In genomic region chr19:55380764-55381163, GRCm38 (mm10) we compare ENCODE assay signal across 11 mouse cellular contexts.
A peak's percentile ranks its signal among the peaks of the same experiment; 100 is the strongest.
DNase-seq lines count a peak whose midpoint lies in the region; ATAC-seq and TF ChIP-seq lines count a peak whose summit lies in the region.
"Had no signal": no experiment of that assay in that cellular context is flagged by ENCODE, and none has a peak within 500 bp of the region (broad histone marks: within the 10 kb centered on the region; RNA-seq: fewer than 3 reads in every experiment).

No protein-coding gene starts in this region.

- TF ChIP-seq POLR2A in brain, embryonic 14.5 days (IDR thresholded peaks at IDR 0.05; ENCODE audit: borderline replicate concordance, extremely low read depth, insufficient read depth, insufficient read length, poor library complexity, severe bottlenecking) = no peak

- no peak for DNase-seq in heart, postnatal 10 days
- DNase-seq in brain, embryonic 14.5 days (ENCODE audit: low read depth) = peak; percentile 86
- peak; percentile 43 for DNase-seq in forebrain, postnatal 0 days
- DNase-seq in midbrain, embryonic 14.5 days = peak; percentile 74
- no peak for DNase-seq in left cerebral cortex, postnatal 4 days
- no peak for DNase-seq in cerebellum, adult 9-11 months
- DNase-seq in lung, postnatal 4 days = no peak
- DNase-seq: adrenal gland, adult 2 months; heart, adult 2 months had no signal

- 0 out of 2 replicates have a peak, but pooled peaks cover 2% of the 10 kb centered on the region for H3K4me1 ChIP-seq in heart, embryonic 12.5 days (replicated peaks)
- no peaks in the 10 kb centered on the region; the same call in 1 of the 2 replicates for H3K4me1 ChIP-seq in forebrain, postnatal 0 days (ENCODE audit: insufficient read depth)
- H3K4me1 ChIP-seq in midbrain, embryonic 14.5 days (ENCODE audit: control insufficient read depth, insufficient read depth, low read length) = peaks cover 22% of the 10 kb centered on the region
- H3K4me1 ChIP-seq: stomach, embryonic 15.5 days had no signal

- no peak for ATAC-seq in heart, embryonic 12.5 days (ENCODE audit: insufficient number of reproducible peaks, low FRiP score)
- no peak for ATAC-seq in forebrain, postnatal 0 days
- no peak for ATAC-seq in midbrain, embryonic 14.5 days (ENCODE audit: low FRiP score, low TSS enrichment)

- H3K9ac ChIP-seq in heart, embryonic 12.5 days = no peak overlapping the region
- no peak overlapping the region for H3K9ac ChIP-seq in forebrain, postnatal 0 days
- H3K9ac ChIP-seq in midbrain, embryonic 14.5 days (replicated peaks; ENCODE audit: low read length) = no peak overlapping the region
- H3K9ac ChIP-seq: stomach, embryonic 15.5 days had no signal

- H3K27me3 ChIP-seq in heart, embryonic 12.5 days (replicated peaks) = no peaks in the 10 kb centered on the region
- H3K27me3 ChIP-seq in forebrain, postnatal 0 days (ENCODE audit: insufficient read depth, low read length) = peaks cover under 1% of the 10 kb centered on the region; the same call in 1 of the 2 replicates
- H3K27me3 ChIP-seq in midbrain, embryonic 14.5 days (ENCODE audit: control insufficient read depth, insufficient read depth, low read length) = no peaks in the 10 kb centered on the region
- H3K27me3 ChIP-seq: stomach, embryonic 15.5 days had no signal

- no peak overlapping the region for H3K4me3 ChIP-seq in heart, embryonic 12.5 days
- H3K4me3 ChIP-seq in forebrain, postnatal 0 days (ENCODE audit: low read depth, low read length) = 0 out of 2 replicates have a peak overlapping the region, but pooled peaks have one; percentile 4
- 0 out of 2 replicates have a peak overlapping the region, but pooled peaks have one; percentile 11 for H3K4me3 ChIP-seq in midbrain, embryonic 14.5 days (replicated peaks; ENCODE audit: low read depth, low read length)
- H3K4me3 ChIP-seq: heart, adult 2 months; stomach, embryonic 15.5 days had no signal

- H3K27ac ChIP-seq in heart, embryonic 12.5 days (ENCODE audit: poor library complexity, severe bottlenecking) = no peak overlapping the region
- no peak overlapping the region for H3K27ac ChIP-seq in forebrain, postnatal 0 days (ENCODE audit: low read depth, low read length)
- H3K27ac ChIP-seq in midbrain, embryonic 14.5 days (replicated peaks; ENCODE audit: low read depth, low read length) = peak overlapping the region; percentile 39; the same call in 1 of the 2 replicates
- H3K27ac ChIP-seq: heart, adult 2 months; stomach, embryonic 15.5 days had no signal

- H3K4me2 ChIP-seq in heart, embryonic 12.5 days = peak overlapping the region; percentile 47
- peak overlapping the region; percentile 23; the same call in 1 of the 2 replicates for H3K4me2 ChIP-seq in forebrain, postnatal 0 days (ENCODE audit: low read depth)
- H3K4me2 ChIP-seq in midbrain, embryonic 14.5 days (ENCODE audit: low read length) = peak overlapping the region; percentile 37
- H3K4me2 ChIP-seq: stomach, embryonic 15.5 days had no signal

- WGBS in heart, embryonic 12.5 days = 31% methylated on average over 12 of the region's 12 CpGs
- WGBS in forebrain, postnatal 0 days = 9% methylated on average over 12 of the region's 12 CpGs
- WGBS in midbrain, embryonic 14.5 days = 4% methylated on average over 12 of the region's 12 CpGs

- intact Hi-C loops in heart, postnatal 10 days (cut with DNase I) = no loop called here
- intact Hi-C loops in left cerebral cortex, postnatal 4 days (cut with DNase I) = no loop called here

- H3K36me3 ChIP-seq in heart, embryonic 12.5 days = no peaks in the 10 kb centered on the region
- H3K36me3 ChIP-seq in forebrain, postnatal 0 days (ENCODE audit: insufficient read depth) = no peaks in the 10 kb centered on the region
- no peaks in the 10 kb centered on the region for H3K36me3 ChIP-seq in midbrain, embryonic 14.5 days (ENCODE audit: control insufficient read depth, insufficient read depth, low read length)
- H3K36me3 ChIP-seq: stomach, embryonic 15.5 days had no signal

- no peaks in the 10 kb centered on the region for H3K9me3 ChIP-seq in heart, embryonic 12.5 days (replicated peaks)
- H3K9me3 ChIP-seq in forebrain, postnatal 0 days (ENCODE audit: low read length) = no peaks in the 10 kb centered on the region
- H3K9me3 ChIP-seq in midbrain, embryonic 14.5 days (ENCODE audit: control insufficient read depth, low read length) = no peaks in the 10 kb centered on the region
- H3K9me3 ChIP-seq: stomach, embryonic 15.5 days had no signal

- TF ChIP-seq CTCF in brain, embryonic 14.5 days (IDR thresholded peaks at IDR 0.05; ENCODE audit: borderline replicate concordance, extremely low read depth, insufficient read depth, insufficient read length) = peak; percentile 44; the same call in 1 of the 2 replicates
- TF ChIP-seq CTCF in forebrain, postnatal 0 days (IDR thresholded peaks at IDR 0.05; ENCODE audit: low read depth) = 0 out of 2 replicates have a peak, but pooled peaks have one; percentile 19

Comparison
In these comparisons a context has a peak if more than half of its experiments do, and no peak if none do; other contexts are left out.
1. DNase-seq: peak in brain, embryonic 14.5 days (single experiment), forebrain, postnatal 0 days (single experiment) and midbrain, embryonic 14.5 days (single experiment); none in heart, postnatal 10 days (0 of 2), left cerebral cortex, postnatal 4 days (single experiment), cerebellum, adult 9-11 months (single experiment) and lung, postnatal 4 days (0 of 2).
2. Peak in every context shown above with its lines, with median percentiles within 50 percentile points of each other: H3K4me2 ChIP-seq.